Mouse (Mus musculus) hindbrain, embryonic 10.5 days (tissue): ENCODE measurements around the gene Prep. TPM values are rescaled to one million over a fixed set of nuclear protein-coding genes. Genes with fewer than 3 reads are reported as not detected.

ENCODE experiments used
- polyA plus RNA-seq: library from polyadenylated mRNA; unstranded; fragments of >200 nt; fragmentation: Nextera tagmentation; extraction: Ambion mirVana; gene quantifications from 2 replicates; pipeline ENCODE4 v1.2.1, GENCODE M21; 2016

Prep gene
- polyA plus RNA-seq, 1 experiment from 2014 or later, result 34.0 TPM

Other genes with a start within 250 kb of the Prep start
- gene Popdc3, start 110.9 kb downstream of the Prep start, polyA plus RNA-seq, result 0.11 and 0.18 TPM in 2 replicates